Mouse (Mus musculus) MEL-GATA-1-ER (cell line): Measurements from ENCODE around the gene Rdh11.

Source experiments
- DNase-seq: peaks from one replicate; pipeline ENCODE4 v3.0.0-alpha.2; 2012; ENCODE audit warnings: low read depth; ENCODE audit errors: extremely low read depth

Rdh11 gene

GRCm38 (mm10) chr12:79140811-79141210 lies 51.3 kb downstream of the Rdh11 start:
- DNase-seq, result no peak

- no peak for DNase-seq
These were observed 52.7 kb downstream of the Rdh11 start for GRCm38 (mm10) chr12:79139417-79139816.

- DNase-seq, result no peak
These were observed 53.1 kb downstream of the Rdh11 start for GRCm38 (mm10) chr12:79138999-79139398.

GRCm38 (mm10) chr12:79136949-79137348 lies 55.1 kb downstream of the Rdh11 start:
- no peak for DNase-seq

GRCm38 (mm10) chr12:79135105-79135504 lies 57.0 kb downstream of the Rdh11 start:
- DNase-seq, result no peak

- peak; percentile 21 for DNase-seq
These were observed 57.4 kb downstream of the Rdh11 start for GRCm38 (mm10) chr12:79134676-79135075.

- no peak for DNase-seq
These were observed 60.2 kb downstream of the Rdh11 start for GRCm38 (mm10) chr12:79131706-79132460.

- DNase-seq, result no peak
These were observed 60.9 kb downstream of the Rdh11 start for GRCm38 (mm10) chr12:79131178-79131675.

GRCm38 (mm10) chr12:79130299-79131177 lies 61.6 kb downstream of the Rdh11 start, which contains the start of gene Arg2:
Gene Arg2 (plus strand): TSS chr12:79130777.
- DNase-seq, result no peak
